Mouse (Mus musculus): ENCODE measurements around the gene Nop53.

DNA sequence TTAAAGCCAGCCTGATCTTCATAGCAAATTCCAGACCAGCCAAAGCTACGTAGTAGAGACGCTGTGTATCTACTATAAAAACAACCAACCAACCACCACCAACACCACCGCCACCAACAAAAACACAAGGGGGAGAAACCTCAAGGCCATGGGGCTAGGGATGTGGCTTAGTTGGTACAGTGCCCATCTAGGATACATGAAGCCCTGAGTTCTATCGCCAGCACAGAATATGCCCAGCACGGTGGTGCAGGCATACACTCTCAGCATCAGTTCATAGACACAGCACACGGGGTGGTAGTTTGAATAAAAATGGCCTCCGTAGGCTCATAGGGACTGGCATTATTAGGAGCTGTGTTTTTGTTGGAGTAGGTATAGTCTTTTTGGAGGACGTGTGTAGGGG, 22.4 kb upstream of the Nop53 start:
- TF ChIP-seq GATA1 (IDR thresholded peaks at IDR 0.05; ENCODE audit: borderline replicate concordance, low read length), result no peak
- TF ChIP-seq FLI1 (IDR thresholded peaks at IDR 0.05; ENCODE audit: low read length), result no peak
